Mouse (Mus musculus): ENCODE measurements around the gene Gm21969. TPM values are rescaled to one million over a fixed set of nuclear protein-coding genes. Genes with fewer than 3 reads are reported as not detected.

Gene Gm21969
- total RNA-seq, 1 experiment from 2014 or later: not detected

- no peak for DNase-seq
These were observed 58.9 kb downstream of the Gm21969 start for GRCm38 (mm10) chr4:139661897-139662296.

GRCm38 (mm10) chr4:139667632-139668031, 64.6 kb downstream of the Gm21969 start:
- no peak for DNase-seq

GRCm38 (mm10) chr4:139669847-139670246, 66.9 kb downstream of the Gm21969 start:
- DNase-seq: peak; percentile 69

- no peak for DNase-seq
These were observed 72.7 kb downstream of the Gm21969 start for GRCm38 (mm10) chr4:139675696-139676095.

- DNase-seq: peak; percentile 89
These were observed 81.0 kb downstream of the Gm21969 start for GRCm38 (mm10) chr4:139683728-139684638.

- DNase-seq: peak; percentile 80
These were observed 81.6 kb downstream of the Gm21969 start for GRCm38 (mm10) chr4:139684639-139685017.

- no peak for DNase-seq
These were observed 85.1 kb downstream of the Gm21969 start for GRCm38 (mm10) chr4:139688058-139688457.

GRCm38 (mm10) chr4:139689627-139690269, 86.8 kb downstream of the Gm21969 start:
- DNase-seq: peak; percentile 25

GRCm38 (mm10) chr4:139693315-139693714, 90.3 kb downstream of the Gm21969 start:
- DNase-seq: no peak

- no peak for DNase-seq
These were observed 94.8 kb downstream of the Gm21969 start for GRCm38 (mm10) chr4:139697755-139698154.

- no peak for DNase-seq
These were observed 95.6 kb downstream of the Gm21969 start for GRCm38 (mm10) chr4:139698602-139699001.

GRCm38 (mm10) chr4:139702914-139703313, 99.9 kb downstream of the Gm21969 start:
- DNase-seq: no peak

- no peak for DNase-seq
These were observed 100.5 kb downstream of the Gm21969 start for GRCm38 (mm10) chr4:139703468-139703867.

GRCm38 (mm10) chr4:139705986-139706385, 103.0 kb downstream of the Gm21969 start:
- DNase-seq: no peak

- no peak for DNase-seq
These were observed 107.7 kb downstream of the Gm21969 start for GRCm38 (mm10) chr4:139710467-139711334.

Small RNA genes lying within 50 kb of the gene (microRNA-seq; reads per million reads assigned to microRNA genes)
- gene Gm25571 (0 reads per million in 2 experiments), gene Mir7020 (0 to 0.38 reads per million in 2 experiments)

Other genes with a start within 250 kb of the Gm21969 start
- 14.8 and 15.5 TPM in 2 replicates for gene Iffo2, start 72.6 kb upstream of the Gm21969 start, total RNA-seq (2021)
- 54.4 and 97.6 TPM in 2 replicates for gene Aldh4a1, start 19.7 kb downstream of the Gm21969 start, total RNA-seq (2021)
- gene Tas1r2, start 50.4 kb downstream of the Gm21969 start, total RNA-seq (2021): not detected in 2 replicates
- gene Pax7, start 230.3 kb downstream of the Gm21969 start, total RNA-seq (2021): not detected in 2 replicates